Mouse (Mus musculus): ENCODE measurements around the gene Samd10.

Samd10 gene

GRCm38 (mm10) chr2:181598454-181599351 is at the start of gene Samd10:
Gene Samd10, minus strand, starts transcription at chr2:181599212.
- DNase-seq (ENCODE audit: low spot score): no peak

- no peak for DNase-seq (ENCODE audit: low spot score)
These were observed 47.8 kb upstream of the Samd10 start for GRCm38 (mm10) chr2:181646626-181647472.

GRCm38 (mm10) chr2:181645666-181646065 is 46.7 kb upstream of the Samd10 start:
- no peak for DNase-seq (ENCODE audit: low spot score)

DNA sequence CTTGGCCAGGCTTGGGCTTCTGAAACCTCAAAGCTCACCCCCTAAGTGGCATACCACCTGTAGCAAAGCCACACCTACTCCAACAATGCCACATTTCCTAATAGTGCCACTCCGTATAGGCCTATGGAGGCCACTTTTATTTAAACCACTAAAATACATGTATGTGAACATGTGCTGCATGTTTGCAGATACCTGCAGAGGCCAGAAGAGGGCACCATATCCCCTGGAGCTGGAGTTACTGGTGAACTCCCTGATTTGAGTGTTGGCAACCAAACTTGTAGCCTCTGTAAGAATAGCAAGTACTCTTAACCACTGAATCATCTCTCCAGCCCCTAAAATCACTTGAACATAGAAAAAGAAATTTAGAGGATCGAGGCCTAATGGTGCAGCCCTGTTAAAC is 45.3 kb upstream of the Samd10 start:
- no peak for DNase-seq (ENCODE audit: low spot score)

DNA sequence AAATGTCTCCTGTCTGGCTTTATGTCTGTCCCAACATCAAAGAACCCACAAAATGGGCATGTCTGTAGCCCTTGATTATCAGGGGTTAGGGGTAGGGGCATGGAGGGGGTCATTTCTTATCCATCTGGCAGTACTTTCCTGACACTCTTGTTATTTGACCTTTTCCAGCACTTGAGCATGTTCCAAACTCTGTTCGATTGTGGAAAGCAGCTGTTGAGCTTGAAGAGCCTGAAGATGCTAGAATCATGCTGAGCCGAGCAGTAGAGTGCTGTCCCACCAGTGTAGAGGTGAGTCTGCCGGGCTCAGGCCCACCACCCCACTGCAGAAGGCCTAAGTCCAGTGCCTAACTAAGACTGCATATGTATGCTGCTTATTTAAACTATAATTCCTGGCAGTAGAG is 36.9 kb upstream of the Samd10 start:
- DNase-seq (ENCODE audit: low spot score): no peak

- no peak for DNase-seq (ENCODE audit: low spot score)
These were observed 33.6 kb upstream of the Samd10 start for GRCm38 (mm10) chr2:181632624-181633023.

DNA sequence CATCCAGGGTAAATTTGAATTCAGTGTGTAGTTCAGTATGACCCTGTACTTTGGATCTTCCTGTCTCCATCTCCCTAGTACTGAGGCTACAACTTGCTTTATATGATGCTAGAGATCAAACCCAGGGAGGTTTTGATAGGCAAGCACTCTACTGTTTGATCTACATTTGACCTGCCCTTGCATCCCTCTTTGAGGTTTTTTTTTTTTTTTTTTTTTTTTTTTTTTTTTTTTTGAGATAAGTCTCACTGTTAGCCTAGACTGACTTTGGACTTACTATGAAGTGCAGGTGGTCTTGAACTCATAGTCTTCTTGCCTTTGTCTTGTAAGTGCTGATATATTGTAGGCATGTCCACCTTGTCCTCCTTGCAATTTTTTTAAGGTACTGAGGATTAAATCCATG is 29.5 kb upstream of the Samd10 start:
- no peak for DNase-seq (ENCODE audit: low spot score)

- no peak for DNase-seq (ENCODE audit: low spot score)
These were observed 24.4 kb upstream of the Samd10 start for GRCm38 (mm10) chr2:181623401-181623800.

- no peak for DNase-seq (ENCODE audit: low spot score)
These were observed 19.9 kb upstream of the Samd10 start for GRCm38 (mm10) chr2:181618761-181619495.

DNA sequence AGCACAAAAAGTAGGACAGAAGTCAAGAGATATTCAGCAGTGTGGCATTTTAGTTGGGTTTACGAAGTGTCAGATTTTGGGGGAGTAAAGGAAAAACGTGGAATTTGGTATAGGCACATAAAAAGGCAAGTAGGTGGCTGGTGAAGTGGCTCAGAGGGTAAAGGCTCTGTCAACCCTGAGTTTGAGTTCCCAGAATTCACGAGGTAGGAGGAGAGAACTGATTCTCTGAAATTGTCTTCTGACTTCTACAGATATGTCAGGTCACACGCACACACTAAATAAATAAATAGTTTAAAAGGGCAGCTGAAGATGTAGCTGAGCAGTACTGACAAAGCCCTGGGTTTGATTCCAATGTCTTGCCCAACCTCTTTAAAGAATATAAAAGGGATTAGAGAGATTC is 3.4 kb upstream of the Samd10 start:
- DNase-seq (ENCODE audit: low spot score): no peak

- no peak for DNase-seq (ENCODE audit: low spot score)
These were observed 2.7 kb upstream of the Samd10 start for GRCm38 (mm10) chr2:181601751-181602145.

DNA sequence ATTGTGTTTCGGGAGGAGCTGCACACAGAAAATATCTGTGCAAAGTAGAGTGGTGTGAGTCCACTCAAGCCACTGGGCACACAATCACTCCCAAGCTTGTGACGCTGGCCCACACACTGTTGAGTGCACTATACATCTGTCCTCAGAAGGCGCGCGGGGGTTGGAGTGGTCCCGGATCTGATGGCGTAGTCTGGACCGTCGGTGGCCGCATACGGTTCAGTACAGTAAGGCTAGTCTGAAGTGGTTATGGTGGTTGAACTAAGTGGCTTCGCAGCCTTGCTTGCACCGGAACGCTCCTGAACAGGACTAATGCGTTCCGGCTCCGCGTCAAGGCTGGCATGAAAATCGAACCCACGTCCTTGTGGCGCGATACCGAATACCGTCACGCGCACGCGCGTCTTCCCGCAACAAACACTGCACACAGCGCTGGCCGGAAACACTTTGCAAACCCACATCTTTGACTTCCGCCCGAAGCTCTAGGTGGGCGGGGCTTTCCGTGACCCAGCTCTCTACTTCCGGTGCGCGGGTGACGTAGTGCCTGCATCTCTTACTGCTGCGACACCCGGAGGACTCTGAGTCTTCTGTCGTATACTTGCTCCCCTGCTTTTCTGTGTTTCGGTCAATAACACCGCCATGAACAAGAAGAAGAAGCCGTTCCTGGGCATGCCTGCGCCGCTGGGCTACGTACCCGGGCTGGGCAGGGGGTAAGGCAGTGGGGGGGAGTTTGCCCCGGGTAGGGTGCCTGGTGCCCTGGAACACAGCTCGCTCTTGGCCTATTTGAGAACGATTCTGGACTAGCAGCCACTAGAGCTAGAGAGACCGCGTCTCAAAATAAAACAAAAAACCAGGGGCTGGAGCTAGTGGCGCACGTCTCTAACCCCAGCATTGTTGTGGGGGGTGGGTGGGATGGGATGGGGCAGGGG is 2.1 kb upstream of the Samd10 start:
- DNase-seq (ENCODE audit: low spot score): peak; percentile 98

DNA sequence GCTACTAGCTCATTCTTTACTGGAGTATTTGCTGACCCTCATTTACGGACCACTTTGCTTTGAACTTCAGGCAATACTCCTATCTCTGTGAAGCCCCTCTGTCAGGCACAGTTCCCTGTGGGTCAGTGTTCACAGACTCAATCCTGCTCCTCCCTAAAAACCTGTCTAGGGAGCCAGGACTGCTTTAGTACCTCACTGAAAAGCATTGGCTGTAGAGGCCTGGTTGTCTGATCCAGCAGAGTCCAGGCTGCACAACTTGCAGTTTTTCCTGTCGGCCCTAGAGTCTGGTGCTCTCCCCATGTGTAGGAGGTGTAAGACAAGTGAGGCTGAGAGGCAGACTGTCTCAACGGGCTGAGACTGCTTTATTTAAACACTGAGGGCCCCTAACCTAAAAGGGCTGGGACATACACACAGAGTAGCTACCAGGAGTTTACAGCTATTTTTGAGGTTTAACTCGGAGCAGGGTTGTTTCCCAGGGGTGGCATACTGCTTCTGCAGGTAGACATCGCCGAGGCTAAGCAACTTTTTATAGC is 1.3 kb upstream of the Samd10 start:
- DNase-seq (ENCODE audit: low spot score): no peak

DNA sequence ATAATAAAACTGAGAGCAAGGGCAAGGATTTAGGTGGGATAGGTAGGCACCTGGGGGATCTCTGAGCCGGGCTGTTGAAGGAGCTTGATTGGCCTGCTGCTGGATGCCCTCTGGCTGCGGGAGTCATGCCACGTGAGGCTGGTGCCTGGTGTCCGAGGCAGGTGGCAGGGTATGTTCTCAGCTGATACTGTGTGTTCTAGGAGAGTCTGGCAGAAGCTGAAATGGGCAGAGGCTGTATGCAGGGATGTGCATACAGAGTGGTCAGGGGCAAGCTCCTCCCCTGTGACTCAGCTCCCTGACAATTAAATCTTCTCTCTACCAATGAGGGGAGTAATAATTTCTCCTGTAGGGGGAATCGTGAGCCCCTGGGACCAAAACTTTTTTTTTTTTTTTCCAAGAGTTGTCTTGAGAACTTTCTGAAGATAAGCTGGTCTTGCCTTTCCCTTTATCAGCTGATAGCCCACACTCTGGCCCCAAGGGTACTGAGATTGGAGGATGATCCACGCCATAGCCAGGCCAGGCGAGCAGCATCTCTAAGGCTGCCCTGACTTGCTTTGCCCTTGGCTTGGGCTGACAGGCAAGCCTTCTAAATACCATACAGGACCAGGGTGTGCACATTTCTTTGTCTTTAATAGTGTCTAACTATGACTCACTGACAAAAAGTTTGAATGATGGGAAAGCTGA is 1.5 kb downstream of the Samd10 start:
- no peak for DNase-seq (ENCODE audit: low spot score)

DNA sequence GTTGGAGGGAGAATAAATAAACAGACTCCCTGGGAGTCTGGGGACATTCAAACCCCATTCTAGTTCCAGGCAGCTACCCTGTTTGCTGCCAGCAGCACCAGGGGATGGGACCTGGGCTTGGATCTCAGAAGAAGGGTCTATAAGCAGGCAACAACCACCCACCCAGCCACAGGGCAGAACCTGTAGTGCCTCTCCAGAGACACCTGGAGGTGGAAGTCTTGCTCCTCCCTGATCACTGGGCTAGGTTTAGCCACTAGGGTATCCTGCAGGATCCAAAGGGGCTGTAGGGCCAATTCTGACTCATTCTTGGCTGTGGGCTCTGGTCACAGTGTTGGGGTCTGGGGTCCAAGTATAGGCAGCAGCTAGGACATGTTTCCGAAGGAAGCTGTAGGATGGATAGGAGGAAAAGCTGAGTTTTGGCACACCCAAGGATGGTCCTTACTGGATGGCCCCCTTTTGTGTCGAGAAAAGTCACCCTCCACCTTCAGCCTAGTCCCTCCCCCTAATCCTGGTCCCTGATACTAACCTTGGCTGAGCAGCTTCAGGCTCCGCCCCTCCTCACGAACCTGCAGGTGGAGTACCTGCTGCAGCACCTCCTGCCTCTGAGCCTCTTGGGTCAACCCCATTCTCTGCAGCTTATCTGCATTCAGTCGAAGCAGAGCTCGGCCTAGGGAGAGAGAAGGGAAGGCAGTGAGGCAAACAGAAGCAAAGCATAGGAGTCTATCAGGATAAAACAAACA is 2.6 kb downstream of the Samd10 start:
- DNase-seq (ENCODE audit: low spot score): no peak

- no peak for DNase-seq (ENCODE audit: low spot score)
These were observed 3.9 kb downstream of the Samd10 start for GRCm38 (mm10) chr2:181594946-181595696.

DNA sequence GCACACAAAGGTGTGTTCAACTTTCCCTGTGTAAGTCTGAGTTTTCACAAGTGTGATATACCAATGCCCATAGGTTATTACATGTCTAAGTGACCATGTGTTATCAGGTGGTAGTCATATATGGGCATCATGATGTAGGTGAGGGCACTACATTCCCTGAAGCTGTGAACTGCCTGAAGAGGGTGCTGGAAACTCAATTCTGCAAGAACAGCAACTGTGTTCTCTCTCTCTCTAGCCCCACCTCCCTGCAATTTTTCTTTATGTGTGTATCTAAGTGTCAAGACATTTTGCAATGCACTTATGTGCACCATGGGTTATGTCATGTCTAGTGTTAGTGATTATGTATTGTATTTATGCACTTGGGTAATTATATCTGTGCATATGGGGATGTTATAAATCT is 5.1 kb downstream of the Samd10 start:
- DNase-seq (ENCODE audit: low spot score): no peak

DNA sequence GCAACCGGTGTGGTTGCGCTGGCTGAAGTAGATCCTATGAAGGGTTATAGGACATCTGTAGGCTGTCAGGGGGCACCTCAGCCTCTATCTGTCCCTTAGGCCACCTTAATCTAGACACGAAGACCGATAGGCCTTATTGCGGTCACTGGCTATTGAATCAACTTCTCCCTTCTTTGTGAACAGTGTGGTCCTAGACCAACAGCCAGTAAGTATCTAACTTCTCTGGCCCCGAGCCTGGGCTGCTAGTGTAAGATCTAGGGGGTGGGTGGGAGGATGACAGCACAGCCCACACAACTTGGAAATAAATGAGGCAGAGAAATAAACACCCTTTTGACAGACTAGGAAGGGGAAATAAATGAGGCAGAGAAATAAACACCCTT is 6.0 kb downstream of the Samd10 start:
- no peak for DNase-seq (ENCODE audit: low spot score)
